Mouse (Mus musculus) regulatory T cell (primary cell): ENCODE results near the gene Tdrd9.
"Not testable (repeated sequence)": the region's sequence is repeated elsewhere in the genome, so short reads cannot be mapped to it uniquely, and the experiment has no call there.

Experiments
- in situ Hi-C: fragments of 300-600 bp; cut with MboI, MseI; formaldehyde crosslinking; loops from one replicate; pipeline ENCODE4 v1.15.1; 2025; ENCODE audit warnings: high pct_unique_total_duplicates

Tdrd9 gene

GRCm38 (mm10) chr12:111971231-111971686, at the start of gene Tdrd9:
Gene Tdrd9, plus strand, starts transcription at chr12:111971559.
- in situ Hi-C loops: no loop called here

- in situ Hi-C loops: no loop called here
Measured at GRCm38 (mm10) chr12:111923117-111923516, 48.2 kb upstream of the Tdrd9 start.

- in situ Hi-C loops: no loop called here
Measured at GRCm38 (mm10) chr12:111927338-111927737, 44.0 kb upstream of the Tdrd9 start.

GRCm38 (mm10) chr12:111928411-111928966, 42.9 kb upstream of the Tdrd9 start:
- in situ Hi-C loops: no loop called here

- in situ Hi-C loops: no loop called here
Measured at GRCm38 (mm10) chr12:111931411-111932025, 39.8 kb upstream of the Tdrd9 start.

- in situ Hi-C loops: no loop called here
Measured at GRCm38 (mm10) chr12:111932513-111932912, 38.8 kb upstream of the Tdrd9 start.

- in situ Hi-C loops: no loop called here
Measured at GRCm38 (mm10) chr12:111933032-111933704, 38.2 kb upstream of the Tdrd9 start.

- in situ Hi-C loops: no loop called here
Measured at GRCm38 (mm10) chr12:111933971-111934370, 37.4 kb upstream of the Tdrd9 start.

GRCm38 (mm10) chr12:111936706-111937550, 34.4 kb upstream of the Tdrd9 start:
- in situ Hi-C loops: no loop called here

GRCm38 (mm10) chr12:111938623-111939177, 32.7 kb upstream of the Tdrd9 start:
- in situ Hi-C loops: no loop called here

GRCm38 (mm10) chr12:111943421-111944064, 27.8 kb upstream of the Tdrd9 start:
- in situ Hi-C loops: no loop called here

- in situ Hi-C loops: not testable (repeated sequence)
Measured at GRCm38 (mm10) chr12:111944065-111944987, 27.0 kb upstream of the Tdrd9 start.

- in situ Hi-C loops: no loop called here
Measured at GRCm38 (mm10) chr12:111945115-111945514, 26.2 kb upstream of the Tdrd9 start.

- in situ Hi-C loops: not testable (repeated sequence)
Measured at GRCm38 (mm10) chr12:111945765-111946655, 25.3 kb upstream of the Tdrd9 start.

- in situ Hi-C loops: no loop called here
Measured at GRCm38 (mm10) chr12:111946716-111947115, 24.6 kb upstream of the Tdrd9 start.

- in situ Hi-C loops: loop anchor here (10.0 kb wide), 1 partner anchor 946 kb away; no protein-coding TSS in a partner anchor
Measured at GRCm38 (mm10) chr12:111950486-111950885, 20.9 kb upstream of the Tdrd9 start.

GRCm38 (mm10) chr12:111951701-111952100, 19.7 kb upstream of the Tdrd9 start:
- in situ Hi-C loops: loop anchor here (10.0 kb wide), 1 partner anchor 947 kb away; no protein-coding TSS in a partner anchor

- in situ Hi-C loops: loop anchor here (5.0 to 10.0 kb wide), 2 partner anchors 79 to 951 kb away; no protein-coding TSS in a partner anchor
Measured at GRCm38 (mm10) chr12:111956173-111956572, 15.2 kb upstream of the Tdrd9 start.
